Mouse (Mus musculus) erythroblast, embryonic 14.5 days (primary cell): ENCODE measurements around the gene Retnlg. TPM values are rescaled to one million over a fixed set of nuclear protein-coding genes. Genes with fewer than 3 reads are reported as not detected.
"Not testable (repeated sequence)": the region's sequence is repeated elsewhere in the genome, so short reads cannot be mapped to it uniquely, and the experiment has no call there.

Experiments used
- H3K27me3 ChIP-seq: 2 replicates; pipeline ENCODE4 v1.6.1; 2012; ENCODE audit warnings: inconsistent platforms; ENCODE audit not compliant: control insufficient read depth
- H3K36me3 ChIP-seq: 2 replicates; pipeline ENCODE4 v1.6.1; 2012; ENCODE audit warnings: mild to moderate bottlenecking, inconsistent platforms; ENCODE audit not compliant: control insufficient read depth
- H3K4me1 ChIP-seq: 2 replicates; pipeline ENCODE4 v1.6.1; 2012; ENCODE audit warnings: inconsistent platforms; ENCODE audit not compliant: control insufficient read depth
- H3K4me3 ChIP-seq: replicated peaks from 2 replicates; pipeline ENCODE3; 2012; ENCODE audit warnings: moderate library complexity, mild to moderate bottlenecking, inconsistent platforms
- H3K9me3 ChIP-seq: 2 replicates; pipeline ENCODE4 v1.6.1; 2012; ENCODE audit warnings: low read length, inconsistent platforms, mixed read lengths; ENCODE audit not compliant: control insufficient read depth
- GATA1 ChIP-seq: IDR thresholded peaks from 2 replicates; pipeline ENCODE4 v1.6.1; 2012; ENCODE audit warnings: low read length, inconsistent platforms, mixed read lengths
- TAL1 ChIP-seq: IDR thresholded peaks from 3 replicates; pipeline ENCODE4 v1.6.1; 2012; ENCODE audit warnings: low read length, inconsistent platforms, mixed read lengths
- polyA plus RNA-seq: library from polyadenylated mRNA; stranded (reverse); fragments of >175 nt; gene quantifications from 2 replicates; pipeline ENCODE4 v1.2.3, GENCODE M21; 2012

The Retnlg gene
- polyA plus RNA-seq, result not detected in 2 replicates

- Histone ChIP-seq H3K4me1 (peaks cover 4% of the 10 kb centered on the region), H3K9me3 (no peaks in the 10 kb centered on the region), H3K27me3 (no peaks in the 10 kb centered on the region), H3K4me3 (no peak within 1 kb of the TSS), H3K36me3 (no peaks in the 10 kb centered on the region)
- no peak for TF ChIP-seq GATA1
- no peak for TF ChIP-seq TAL1
Observed at GRCm38 (mm10) chr16:48872321-48872720, at the start of gene Retnlg. Gene Retnlg, plus strand, starts transcription at chr16:48872621.

GRCm38 (mm10) chr16:48826474-48826873 is 45.9 kb upstream of the Retnlg start:
- TF ChIP-seq GATA1 (no peak), TAL1 (no peak)
- Histone ChIP-seq H3K36me3 (no peaks in the 10 kb centered on the region), H3K4me1 (no peaks in the 10 kb centered on the region), H3K4me3 (no peak overlapping the region), H3K9me3 (no peaks in the 10 kb centered on the region), H3K27me3 (no peaks in the 10 kb centered on the region)

DNA sequence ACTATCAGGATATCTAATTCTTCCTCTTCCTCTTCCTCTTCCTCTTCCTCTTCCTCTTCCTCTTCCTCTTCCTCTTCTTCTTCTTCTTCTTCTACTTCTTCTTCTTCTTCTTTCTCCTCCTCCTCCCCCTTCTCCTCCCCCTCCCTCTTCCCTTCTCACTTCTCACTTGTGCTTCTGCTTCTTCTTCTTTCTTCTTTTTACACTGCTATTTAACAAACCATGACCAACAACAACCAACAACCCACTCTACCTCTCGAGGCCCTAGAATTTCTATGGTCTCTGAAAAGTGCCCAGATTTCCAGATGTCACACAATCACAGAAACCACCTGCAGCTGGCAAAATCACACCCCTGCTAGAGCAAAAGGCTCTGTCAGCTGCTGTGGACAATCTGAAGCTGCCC is 44.8 kb upstream of the Retnlg start:
- TF ChIP-seq GATA1, result no peak
- no peak for TF ChIP-seq TAL1
- no peaks in the 10 kb centered on the region for H3K4me1 ChIP-seq
- no peaks in the 10 kb centered on the region for H3K9me3 ChIP-seq
- no peak overlapping the region for H3K4me3 ChIP-seq
- H3K36me3 ChIP-seq, result no peaks in the 10 kb centered on the region
- H3K27me3 ChIP-seq, result no peaks in the 10 kb centered on the region

- Histone ChIP-seq H3K9me3 (no peaks in the 10 kb centered on the region), H3K4me1 (no peaks in the 10 kb centered on the region), H3K27me3 (no peaks in the 10 kb centered on the region), H3K4me3 (no peak overlapping the region), H3K36me3 (no peaks in the 10 kb centered on the region)
- TF ChIP-seq TAL1 (no peak), GATA1 (no peak)
Observed at GRCm38 (mm10) chr16:48829060-48829459, 43.4 kb upstream of the Retnlg start.

DNA sequence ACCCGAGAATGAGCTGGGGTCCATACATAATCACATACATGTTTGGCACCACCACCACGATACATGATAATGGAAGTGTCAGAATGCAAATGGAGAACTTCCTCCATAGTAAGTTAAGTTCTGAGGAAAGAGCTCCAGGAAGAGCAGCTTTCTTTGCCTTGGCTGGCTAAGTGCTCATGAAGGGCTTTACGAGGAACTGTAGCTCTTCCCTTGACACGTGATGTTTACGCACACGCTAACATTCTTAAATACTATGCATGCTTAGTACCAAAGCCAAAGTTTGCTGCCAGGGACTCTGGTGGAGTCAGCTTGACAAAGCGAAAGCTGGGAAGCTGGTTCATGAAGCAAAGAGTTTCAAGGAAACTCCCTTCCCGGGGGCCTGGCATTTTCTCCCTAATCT is 40.4 kb upstream of the Retnlg start:
- Histone ChIP-seq H3K4me3 (no peak overlapping the region), H3K36me3 (no peaks in the 10 kb centered on the region), H3K4me1 (no peaks in the 10 kb centered on the region), H3K9me3 (no peaks in the 10 kb centered on the region), H3K27me3 (no peaks in the 10 kb centered on the region)
- TF ChIP-seq GATA1 (no peak), TAL1 (no peak)

DNA sequence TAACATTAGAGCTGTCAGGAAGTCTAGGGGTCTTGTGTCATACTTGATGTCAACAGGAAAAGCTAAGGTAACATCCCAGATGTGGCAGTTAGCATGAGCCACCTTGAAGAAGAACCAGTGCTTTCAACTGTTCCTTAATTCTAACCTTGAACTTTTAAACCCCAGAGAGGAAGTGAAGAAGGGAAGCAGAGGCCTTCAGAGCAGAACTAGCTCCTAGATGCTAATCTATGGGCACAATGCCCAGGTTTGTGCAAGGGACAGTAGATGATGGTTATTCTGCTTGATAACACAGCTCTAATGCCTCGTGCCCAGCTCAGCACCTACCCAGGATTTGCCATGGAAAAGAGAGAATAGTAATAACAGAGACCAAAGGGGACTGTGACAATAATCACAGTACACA is 38.8 kb upstream of the Retnlg start:
- H3K9me3 ChIP-seq, H3K36me3 ChIP-seq, H3K4me1 ChIP-seq, H3K4me3 ChIP-seq, H3K27me3 ChIP-seq: not testable (repeated sequence)

GRCm38 (mm10) chr16:48842266-48842665 is 30.2 kb upstream of the Retnlg start, which contains the start of gene Retnla:
Gene Retnla, plus strand, starts transcription at chr16:48842551.
- TF ChIP-seq GATA1 (no peak), TAL1 (no peak)
- H3K4me1 ChIP-seq, result no peaks in the 10 kb centered on the region

GRCm38 (mm10) chr16:48843671-48844386 is 28.6 kb upstream of the Retnlg start:
- Histone ChIP-seq H3K4me3 (no peak overlapping the region), H3K27me3 (no peaks in the 10 kb centered on the region), H3K9me3 (no peaks in the 10 kb centered on the region), H3K36me3 (no peaks in the 10 kb centered on the region), H3K4me1 (no peaks in the 10 kb centered on the region)
- TF ChIP-seq TAL1, result no peak
- no peak for TF ChIP-seq GATA1

More at GRCm38 (mm10) chr16:48842266-48842665, 30.2 kb upstream of the Retnlg start, which contains the start of gene Retnla:
- Histone ChIP-seq H3K36me3 (no peaks in the 10 kb centered on the region), H3K27me3 (no peaks in the 10 kb centered on the region), H3K9me3 (no peaks in the 10 kb centered on the region), H3K4me3 (no peak within 1 kb of the TSS)

- not testable (repeated sequence) for H3K4me3 ChIP-seq, H3K9me3 ChIP-seq, H3K4me1 ChIP-seq
Observed at GRCm38 (mm10) chr16:48865004-48865403, 7.4 kb upstream of the Retnlg start.

DNA sequence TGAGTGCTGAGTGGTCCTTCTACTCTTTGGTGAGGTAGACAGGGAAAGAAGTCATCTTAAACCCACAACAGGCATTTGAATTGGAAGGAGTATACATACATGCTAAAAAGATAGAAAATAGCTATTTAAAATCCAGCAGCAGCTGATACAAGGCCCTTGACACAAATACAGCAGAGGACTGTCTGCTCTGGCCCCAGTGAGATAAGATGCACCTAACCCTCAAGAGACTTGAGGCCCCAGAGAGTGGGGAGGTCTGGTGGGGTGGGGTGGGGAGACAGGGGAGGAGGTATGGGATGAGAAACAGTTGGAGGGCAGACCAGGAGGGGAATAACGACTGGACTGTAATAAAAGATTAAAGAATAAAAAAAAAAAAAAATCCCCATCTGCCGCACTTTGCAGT is 4.7 kb upstream of the Retnlg start:
- no peaks in the 10 kb centered on the region for H3K36me3 ChIP-seq
- H3K4me1 ChIP-seq, result peaks cover 6% of the 10 kb centered on the region
- TF ChIP-seq TAL1 (no peak), GATA1 (no peak)
- no peak overlapping the region for H3K4me3 ChIP-seq
- H3K27me3 ChIP-seq, result no peaks in the 10 kb centered on the region
- H3K9me3 ChIP-seq, result no peaks in the 10 kb centered on the region

More at GRCm38 (mm10) chr16:48865004-48865403, 7.4 kb upstream of the Retnlg start:
- H3K27me3 ChIP-seq, H3K36me3 ChIP-seq: not testable (repeated sequence)
